Mouse (Mus musculus) ES-CJ7 (cell line): ENCODE measurements around the gene Pfn4.
A peak's percentile ranks its signal among the peaks of the same experiment; 100 is the strongest.
"Not testable (repeated sequence)": the region's sequence is repeated elsewhere in the genome, so short reads cannot be mapped to it uniquely, and the experiment has no call there.

Source experiments
- DNase-seq: peaks from one replicate; pipeline ENCODE4 v3.0.0; 2011; ENCODE audit warnings: low read depth, low spot score

Pfn4 gene

DNA sequence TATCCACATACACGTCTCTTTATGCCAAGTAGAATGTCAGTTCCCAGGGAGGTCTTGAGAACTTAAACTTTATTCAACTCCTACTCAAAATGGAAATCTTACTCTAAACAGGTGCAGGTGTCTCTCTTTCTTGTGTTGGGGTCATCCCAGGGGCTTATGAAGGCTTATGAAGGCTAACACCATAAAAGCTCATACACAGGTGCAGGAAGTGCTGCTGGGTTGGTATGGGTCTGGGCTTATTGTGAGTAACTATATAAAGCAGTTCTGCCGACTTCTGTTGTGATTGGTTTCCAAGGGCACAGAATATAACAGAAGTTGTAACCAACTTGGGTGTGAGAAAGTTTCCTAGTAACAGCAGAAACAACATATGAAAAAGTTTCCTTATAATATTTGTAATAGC, 15.6 kb downstream of the Pfn4 start:
- no peak for DNase-seq

DNA sequence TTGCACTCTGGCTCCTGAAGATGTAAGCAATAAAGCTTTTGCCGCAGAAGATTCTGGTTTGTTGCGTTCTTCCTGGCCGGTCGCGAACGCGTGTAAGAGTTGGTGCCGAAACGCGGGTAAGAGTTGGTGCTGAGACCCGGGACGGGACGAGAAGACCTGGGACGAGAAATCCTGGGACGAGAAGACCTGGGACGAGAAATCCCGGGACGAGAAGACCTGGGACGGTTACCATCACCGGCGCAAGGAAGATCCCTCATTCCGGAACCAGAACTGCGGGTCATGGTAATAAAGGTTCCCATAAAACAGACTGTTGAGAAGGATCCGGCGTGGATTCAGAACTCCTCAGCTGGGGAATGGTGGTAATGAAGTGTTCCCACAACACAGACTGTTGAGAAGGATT, 19.3 kb downstream of the Pfn4 start:
- not testable (repeated sequence) for DNase-seq

DNA sequence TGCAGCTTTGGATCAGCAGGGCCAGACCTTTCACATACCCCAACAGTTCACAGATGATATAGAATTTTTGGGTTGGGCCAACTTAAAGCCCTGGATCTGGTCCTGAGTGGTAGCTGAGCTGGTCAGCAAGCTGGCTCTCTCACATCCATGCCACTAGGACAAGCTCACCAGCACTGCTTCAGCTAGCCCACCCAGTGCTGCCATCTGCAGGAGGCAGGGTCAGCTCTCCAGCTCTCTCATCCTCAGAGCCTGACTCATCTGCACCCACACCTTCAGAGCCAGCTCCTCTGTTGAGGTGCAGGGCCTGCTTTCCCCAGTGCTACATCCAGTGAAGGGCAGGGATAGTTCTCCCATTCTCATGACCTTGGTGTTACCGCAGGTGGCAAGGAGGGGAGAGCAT, 24.9 kb downstream of the Pfn4 start:
- DNase-seq = peak; percentile 27

DNA sequence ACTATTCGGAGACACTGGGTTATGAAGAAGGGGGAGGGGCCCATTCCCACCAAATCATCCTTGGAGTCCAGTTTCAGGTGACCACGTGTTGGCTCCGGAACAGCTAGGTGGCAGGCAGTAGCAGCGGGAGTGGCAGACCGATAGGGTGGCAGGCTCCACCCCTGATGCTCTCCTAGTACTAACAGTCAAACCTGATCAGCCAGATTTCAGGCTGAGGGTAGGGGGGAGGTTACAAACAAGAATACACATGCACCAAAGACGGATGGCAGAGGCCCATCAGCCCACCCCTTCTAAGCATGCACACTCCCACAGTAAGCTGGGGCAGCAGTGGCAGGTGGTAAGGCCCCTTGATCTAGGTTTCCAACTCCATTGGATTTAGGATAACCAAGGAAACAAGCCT, 28.6 kb downstream of the Pfn4 start:
- not testable (repeated sequence) for DNase-seq

DNA sequence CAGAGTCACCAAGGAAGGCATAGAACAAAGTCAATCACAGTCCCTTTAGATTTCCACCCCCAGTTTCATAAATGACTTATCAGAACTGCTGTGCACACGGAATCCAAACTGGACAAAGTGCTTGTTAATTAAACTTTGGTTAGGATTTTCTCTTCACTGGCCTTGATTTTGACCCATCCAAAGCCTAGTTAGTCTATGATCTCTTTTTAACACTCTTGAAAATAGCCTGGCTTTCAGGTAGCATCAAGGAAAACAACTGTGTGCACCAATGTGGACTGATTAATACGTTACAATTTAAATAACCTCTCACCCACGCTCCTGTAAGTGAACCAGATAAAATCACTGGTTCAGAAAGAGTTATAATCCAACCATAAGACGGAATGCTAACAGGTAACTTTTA, 42.2 kb downstream of the Pfn4 start:
- no peak for DNase-seq

DNA sequence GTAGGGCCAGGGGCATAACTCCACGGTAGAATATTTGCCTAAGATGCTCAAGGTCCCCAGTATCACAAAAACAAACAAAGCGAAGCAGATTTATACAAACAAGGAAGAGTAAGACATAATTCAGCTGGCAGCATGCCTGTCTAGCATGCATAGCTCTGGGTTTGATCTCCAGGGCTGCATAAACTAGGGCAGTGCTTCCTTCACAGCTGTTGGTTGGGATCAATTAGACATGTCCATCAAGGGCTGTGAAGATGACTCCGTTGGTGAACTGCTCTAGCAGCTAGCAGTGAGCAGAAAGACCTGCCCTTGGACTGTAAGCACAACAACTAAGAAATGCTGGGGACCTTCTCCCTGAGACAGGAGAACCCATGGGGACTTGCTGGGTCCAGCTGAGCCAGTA, 42.9 kb downstream of the Pfn4 start:
- DNase-seq = no peak

DNA sequence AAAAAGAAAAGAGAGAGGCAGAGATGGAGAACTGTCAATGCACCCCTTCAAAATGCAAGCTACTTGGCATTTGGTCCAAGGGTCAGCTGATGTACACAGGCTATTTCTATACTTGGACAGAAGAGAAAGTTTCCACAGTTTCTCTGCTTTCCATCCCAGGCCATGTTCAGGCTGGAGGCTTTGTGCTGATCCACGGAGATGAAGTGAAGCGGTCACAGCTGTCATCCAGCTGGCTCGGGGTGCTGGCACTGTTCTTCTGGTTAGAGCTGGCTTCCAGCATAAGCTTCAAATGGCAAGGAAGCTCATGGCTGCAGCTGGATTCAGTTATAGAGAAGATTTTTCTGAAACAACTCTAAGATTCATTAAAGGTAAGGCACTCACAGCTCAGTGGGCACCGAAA, 44.8 kb downstream of the Pfn4 start:
- no peak for DNase-seq

DNA sequence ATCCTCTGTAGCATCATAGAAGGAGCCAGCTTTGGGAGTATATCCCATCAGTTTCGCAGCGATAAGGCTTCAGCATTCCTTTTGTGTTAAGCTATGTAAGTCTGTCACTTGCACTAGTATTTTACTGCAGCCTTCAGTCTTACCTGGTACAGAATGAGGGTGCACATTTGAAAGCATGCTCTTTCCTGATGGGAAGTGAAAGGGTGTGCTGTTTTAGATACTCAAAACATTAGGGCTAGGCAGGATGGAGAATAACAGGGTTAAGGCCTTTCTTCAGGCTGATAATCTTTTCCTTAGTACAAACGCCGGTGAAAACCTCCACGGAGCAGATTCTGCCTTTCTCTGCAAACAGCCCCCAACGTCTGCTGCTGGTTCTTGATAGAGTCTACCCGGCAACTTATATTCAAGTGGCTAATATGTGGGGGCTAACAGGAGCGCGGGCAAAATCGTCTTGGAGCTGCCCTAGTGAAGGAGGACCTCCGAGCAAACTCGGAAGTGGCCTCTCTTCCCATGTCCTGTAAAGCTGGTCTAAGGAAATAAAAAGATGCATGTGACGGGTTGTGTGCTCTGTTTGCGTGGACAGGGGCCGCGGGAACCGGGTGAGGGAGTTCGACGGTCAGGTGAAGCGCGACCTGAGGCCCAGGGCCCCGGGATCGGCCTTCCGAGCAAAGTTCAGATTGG, 48.0 kb downstream of the Pfn4 start:
- DNase-seq = no peak

DNA sequence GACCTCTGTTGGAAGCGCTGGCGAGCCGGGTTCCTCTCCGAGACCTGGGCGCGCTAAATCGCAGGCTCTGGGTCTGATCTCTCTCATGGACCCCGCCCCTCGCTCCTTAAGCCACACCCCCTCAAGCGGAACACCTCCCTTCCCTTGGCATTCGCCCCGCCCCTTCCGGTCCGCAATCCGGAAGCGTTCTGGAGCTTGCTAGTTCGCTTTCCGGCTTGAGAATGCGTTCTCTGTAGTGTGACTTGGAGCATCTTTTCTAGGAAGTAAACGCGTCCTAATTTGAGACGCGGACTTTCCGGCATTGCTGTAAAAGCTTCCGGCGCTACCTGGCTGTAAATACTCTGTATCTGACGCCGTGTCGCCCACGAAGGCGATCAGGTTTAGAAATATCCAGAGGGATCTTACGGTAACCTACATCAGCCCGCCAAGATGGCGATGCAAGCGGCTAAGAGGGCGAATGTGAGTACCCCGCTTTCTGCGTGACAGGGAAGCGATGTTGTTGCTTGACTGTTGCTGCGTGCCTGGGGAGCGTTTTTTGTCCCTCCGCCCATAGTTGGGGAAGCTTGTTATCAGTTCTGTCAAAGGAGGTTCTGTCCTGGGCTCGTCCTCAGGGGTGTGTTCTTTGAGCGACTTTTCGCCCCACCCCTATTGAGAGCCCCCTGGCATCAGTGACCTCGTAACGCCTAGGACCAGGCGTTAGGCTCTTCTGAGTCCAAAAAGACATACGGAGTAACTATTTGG, 48.7 kb downstream of the Pfn4 start, which contains the start of gene Sf3b6:
Gene Sf3b6 (plus strand): TSS at position 184 of the 741 bp plus-strand sequence.
- peak; percentile 97 for DNase-seq

DNA sequence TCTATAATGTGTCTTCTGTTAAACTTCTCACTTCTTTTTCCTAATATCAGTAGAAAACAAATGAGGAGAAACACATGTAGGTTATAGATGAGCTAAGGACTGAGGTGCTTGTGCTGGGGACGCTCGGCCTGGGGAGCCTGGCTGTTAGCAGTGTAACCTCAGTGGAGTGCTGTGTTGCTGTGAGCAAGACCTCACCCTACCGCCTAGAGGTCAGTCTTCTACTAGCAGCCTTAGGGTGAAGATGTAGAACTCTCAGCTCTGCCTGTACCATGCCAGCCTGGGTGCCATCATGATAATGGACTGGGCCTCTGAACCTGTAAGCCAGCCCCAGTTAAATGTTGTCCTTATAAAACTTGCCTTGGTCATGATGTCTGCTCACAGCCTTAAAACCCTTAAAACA, 58.4 kb downstream of the Pfn4 start:
- peak; percentile 38 for DNase-seq
